Mouse (Mus musculus) adrenal gland, postnatal 10 days (tissue): Measurements from ENCODE around the gene Nubp2. TPM values are rescaled to one million over a fixed set of nuclear protein-coding genes. Genes with fewer than 3 reads are reported as not detected.

Experiments used
- DNase-seq: peaks from one replicate; pipeline ENCODE4 v3.0.0; 2021; ENCODE audit warnings: mixed read lengths
- long read RNA-seq, 2 experiments: library from polyadenylated mRNA; stranded (forward); transcript quantifications; one replicate each; pipeline ENCODE4 v2.0.0; 2021
- total RNA-seq, 2 experiments: library from RNA; stranded (reverse); gene quantifications; 2 replicates each; pipeline ENCODE4 v1.2.3; 2021

Nubp2 gene
- 10 to 100 TPM; 42.2 to 43.7 TPM for total RNA-seq
- long read RNA-seq, experiment 1, transcript Nubp2-201 (7 exons, 1,427 nt): major isoform, 71 of 88 reads
- long read RNA-seq, experiment 1, transcript Nubp2-215 (7 exons, 950 nt): minor isoform, 5 of 88 reads
- long read RNA-seq, experiment 1, partial matches to known transcripts: 4 of 88 reads
- long read RNA-seq, experiment 1, other reads (novel, unspliced or antisense): 7 of 88 reads
- long read RNA-seq, experiment 2, transcript Nubp2-201 (7 exons, 1,427 nt): major isoform, 43 of 56 reads
- long read RNA-seq, experiment 2, partial matches to known transcripts: 1 of 56 reads
- long read RNA-seq, experiment 2, other reads (novel, unspliced or antisense): 9 of 56 reads

DNA sequence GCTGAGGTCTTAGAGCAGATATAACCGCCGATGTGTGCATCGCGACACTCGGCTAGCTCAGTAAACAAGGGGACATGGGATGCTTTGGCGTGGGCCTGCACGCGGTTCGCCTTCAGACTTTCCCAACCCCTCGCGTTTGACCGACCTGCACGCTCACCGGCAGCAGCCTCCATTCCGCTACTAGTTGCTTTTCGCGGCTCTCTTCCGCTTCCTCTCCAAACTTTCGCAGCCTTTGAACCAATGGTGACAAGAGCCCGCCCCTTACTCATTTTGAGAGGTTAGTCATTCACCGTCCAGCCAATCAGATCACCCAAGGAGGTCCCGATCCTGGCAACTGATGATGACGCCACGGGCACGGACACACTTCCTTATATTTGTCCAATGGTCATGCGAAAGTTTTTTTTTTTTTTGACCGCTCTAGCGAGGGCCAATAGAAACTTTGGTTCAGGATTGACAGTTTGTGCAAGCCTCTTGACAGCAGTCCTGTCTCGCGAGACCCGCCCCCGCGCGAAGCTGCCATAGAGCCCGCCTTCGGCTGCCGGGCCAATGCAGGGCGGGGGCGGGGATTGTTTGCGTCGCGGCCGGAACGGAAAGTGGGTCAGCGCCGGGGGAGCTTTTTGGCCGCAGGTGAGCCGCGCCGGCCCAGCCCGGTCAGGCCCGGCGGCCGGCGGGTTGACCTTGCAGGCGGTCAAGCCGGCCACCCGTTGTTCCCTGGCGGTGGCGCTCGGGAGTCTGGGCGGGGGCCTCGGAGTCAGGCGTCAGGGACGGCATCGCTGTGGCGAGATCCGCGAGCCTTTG is at the start of gene Nubp2, which contains the start of gene Spsb3:
TSS of gene Nubp2 (minus strand) at position 216 of the 798 bp plus-strand sequence.
TSS of gene Spsb3 (plus strand) at position 510 of the 798 bp plus-strand sequence.
- DNase-seq: peak; percentile 98

GRCm38 (mm10) chr17:24935666-24936065 is 49.5 kb upstream of the Nubp2 start:
- DNase-seq: peak; percentile 12

DNA sequence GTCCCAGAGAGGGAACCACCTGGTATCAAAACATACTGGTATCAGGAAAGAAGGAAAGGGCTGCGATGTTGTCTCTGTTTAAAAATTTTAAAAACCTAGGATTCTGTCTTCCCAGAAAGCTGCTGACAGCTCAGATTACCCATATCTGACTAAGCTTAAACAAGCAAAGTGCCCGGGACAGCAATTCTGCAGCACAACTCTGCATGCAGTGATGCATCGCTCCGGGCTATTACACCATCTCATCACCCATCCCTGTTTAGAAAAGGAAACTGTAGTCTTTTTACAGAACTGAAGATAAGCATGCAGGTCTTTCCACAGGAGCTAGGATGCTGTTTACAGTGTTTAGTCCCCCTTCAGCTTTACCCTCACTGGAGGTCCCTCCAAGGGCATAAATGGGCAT is 48.8 kb upstream of the Nubp2 start:
- no peak for DNase-seq

DNA sequence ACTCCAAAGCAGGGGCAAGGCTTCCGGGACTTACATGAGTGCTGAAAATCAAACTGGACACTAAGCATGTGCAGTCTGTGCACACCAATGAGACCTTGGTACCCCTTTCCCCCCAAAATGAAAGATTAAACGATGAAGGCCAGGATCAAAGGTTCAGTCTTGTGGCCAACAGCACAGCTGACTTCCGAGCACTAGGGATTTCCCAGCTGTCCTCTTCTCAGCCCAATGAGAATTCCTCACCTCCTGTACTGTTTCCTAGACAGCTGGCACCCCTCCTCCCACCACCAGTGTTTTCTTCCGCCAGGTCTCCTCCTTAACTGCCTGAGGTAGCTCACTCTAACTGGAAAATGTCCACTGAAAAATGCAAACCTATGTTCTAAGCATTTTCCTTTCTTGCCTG is 47.0 kb upstream of the Nubp2 start:
- DNase-seq: no peak

GRCm38 (mm10) chr17:24932431-24932830 is 46.3 kb upstream of the Nubp2 start:
- DNase-seq: no peak

DNA sequence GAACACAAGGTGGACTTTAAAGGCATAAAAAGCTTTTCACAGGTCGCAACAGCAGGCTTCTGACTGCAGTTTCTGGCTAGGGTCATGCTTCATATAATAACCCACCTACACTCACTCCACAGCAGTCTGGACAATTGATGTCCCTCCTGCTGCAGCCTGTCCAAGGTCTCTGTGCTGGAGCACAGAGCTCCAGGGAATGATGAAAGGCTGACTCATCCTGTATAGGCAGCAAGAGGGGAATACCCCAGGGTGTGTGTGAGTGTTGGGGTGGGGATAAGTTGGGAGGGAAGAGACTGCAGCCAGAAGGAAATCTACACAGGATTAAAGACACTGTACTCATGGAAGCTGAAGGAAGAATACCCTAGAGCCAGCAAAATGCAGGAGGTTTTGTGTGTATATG is 43.4 kb upstream of the Nubp2 start:
- DNase-seq: peak; percentile 55

DNA sequence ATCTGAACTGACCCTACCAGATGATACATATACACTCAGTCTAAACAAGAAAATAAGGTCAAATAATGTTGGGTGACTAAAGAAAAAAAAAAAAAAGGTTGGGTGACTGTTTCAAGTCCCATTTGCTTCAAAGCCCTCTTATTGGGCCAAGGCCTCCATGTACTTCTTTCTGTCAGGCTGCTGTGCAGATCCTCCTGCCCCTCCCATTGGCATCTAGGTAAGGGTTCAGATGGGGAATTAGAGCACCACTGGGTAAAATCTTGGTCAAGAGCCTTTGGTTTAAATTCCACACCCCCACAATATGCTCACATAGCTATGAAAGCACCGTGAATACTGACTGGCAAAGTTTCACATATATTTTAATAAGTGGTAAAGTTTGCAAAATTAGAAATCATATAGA is 37.1 kb upstream of the Nubp2 start:
- no peak for DNase-seq

- no peak for DNase-seq
These were observed 27.8 kb upstream of the Nubp2 start for GRCm38 (mm10) chr17:24913984-24914383.

GRCm38 (mm10) chr17:24907591-24907990 is 21.4 kb upstream of the Nubp2 start:
- peak; percentile 76 for DNase-seq

DNA sequence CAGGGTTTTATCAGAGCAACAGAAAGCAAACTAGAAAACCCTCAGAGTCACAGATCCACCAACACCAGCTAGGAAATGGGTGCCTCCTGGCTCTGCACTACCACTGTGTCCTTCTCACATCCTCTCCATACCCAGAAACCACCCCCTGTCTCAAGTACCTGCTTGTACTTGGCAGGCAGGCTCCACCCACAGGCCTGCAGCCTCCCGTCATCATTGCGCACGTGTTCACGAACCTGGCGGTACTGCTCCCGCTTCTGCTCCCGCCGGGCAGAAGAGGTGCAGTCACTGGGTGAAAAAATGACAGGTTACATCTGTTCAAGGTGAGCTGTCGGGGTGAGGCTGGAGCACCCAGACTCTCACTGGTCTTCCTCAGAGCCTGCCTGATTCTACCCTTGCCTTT is 17.6 kb upstream of the Nubp2 start:
- no peak for DNase-seq

DNA sequence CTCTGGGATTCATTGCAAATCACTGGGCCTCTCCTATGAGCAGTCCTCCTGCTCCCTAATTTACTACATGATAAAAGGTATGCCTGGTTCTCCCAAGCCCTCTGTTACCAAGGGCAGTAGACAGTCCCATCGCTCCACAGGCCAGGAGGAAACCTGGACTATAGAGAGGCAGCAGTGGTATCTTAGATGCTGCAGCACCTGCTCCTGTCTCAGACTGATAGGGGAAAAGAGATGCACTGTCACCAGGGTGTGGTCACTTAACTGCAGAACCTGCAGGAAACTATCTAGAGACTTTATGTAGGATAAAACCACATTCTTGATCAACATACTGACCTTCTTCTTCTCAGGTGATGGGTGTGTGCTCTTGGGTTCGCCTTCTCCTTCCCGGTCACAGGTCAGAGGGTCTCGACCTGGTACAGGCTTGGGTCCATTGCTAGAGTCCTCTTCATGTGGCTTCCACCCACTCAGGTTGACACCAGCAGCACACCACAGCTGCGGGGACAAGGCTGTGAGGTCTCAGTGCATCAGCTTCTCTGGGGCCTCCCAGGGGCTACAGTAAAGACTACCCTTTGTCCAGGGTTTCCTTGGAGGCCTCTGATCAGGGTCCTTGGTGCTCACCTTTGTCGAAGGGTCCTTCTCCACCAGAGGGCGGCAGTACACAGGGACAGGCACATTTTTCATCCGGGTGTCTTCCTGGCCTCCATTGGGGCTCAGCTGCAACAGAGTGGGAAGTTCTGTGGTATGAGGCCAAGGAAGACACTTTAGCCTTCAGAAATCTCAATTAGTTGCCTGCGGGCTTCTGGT is 16.7 kb upstream of the Nubp2 start:
- DNase-seq: peak; percentile 68

- DNase-seq: no peak
These were observed 16.0 kb upstream of the Nubp2 start for GRCm38 (mm10) chr17:24902124-24902523.

GRCm38 (mm10) chr17:24900014-24900413 is 13.9 kb upstream of the Nubp2 start:
- DNase-seq: no peak

GRCm38 (mm10) chr17:24899153-24899552 is 13.0 kb upstream of the Nubp2 start:
- DNase-seq: no peak

GRCm38 (mm10) chr17:24898041-24898854 is 12.1 kb upstream of the Nubp2 start:
- no peak for DNase-seq

- DNase-seq: peak; percentile 59
These were observed 11.5 kb upstream of the Nubp2 start for GRCm38 (mm10) chr17:24897600-24897999.

DNA sequence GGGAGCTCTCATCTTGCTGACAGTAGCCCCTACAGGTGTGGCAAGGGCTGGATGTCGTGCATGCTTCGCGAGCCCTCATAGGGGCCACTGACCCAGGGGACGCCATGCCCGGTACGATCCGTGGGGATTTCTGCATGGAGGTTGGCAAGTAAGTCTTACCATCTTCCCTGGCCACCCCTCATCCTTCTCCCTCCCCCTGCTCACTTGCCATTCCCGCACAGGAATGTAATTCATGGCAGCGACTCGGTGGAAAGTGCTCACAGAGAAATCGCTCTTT is 10.8 kb upstream of the Nubp2 start:
- DNase-seq: no peak

DNA sequence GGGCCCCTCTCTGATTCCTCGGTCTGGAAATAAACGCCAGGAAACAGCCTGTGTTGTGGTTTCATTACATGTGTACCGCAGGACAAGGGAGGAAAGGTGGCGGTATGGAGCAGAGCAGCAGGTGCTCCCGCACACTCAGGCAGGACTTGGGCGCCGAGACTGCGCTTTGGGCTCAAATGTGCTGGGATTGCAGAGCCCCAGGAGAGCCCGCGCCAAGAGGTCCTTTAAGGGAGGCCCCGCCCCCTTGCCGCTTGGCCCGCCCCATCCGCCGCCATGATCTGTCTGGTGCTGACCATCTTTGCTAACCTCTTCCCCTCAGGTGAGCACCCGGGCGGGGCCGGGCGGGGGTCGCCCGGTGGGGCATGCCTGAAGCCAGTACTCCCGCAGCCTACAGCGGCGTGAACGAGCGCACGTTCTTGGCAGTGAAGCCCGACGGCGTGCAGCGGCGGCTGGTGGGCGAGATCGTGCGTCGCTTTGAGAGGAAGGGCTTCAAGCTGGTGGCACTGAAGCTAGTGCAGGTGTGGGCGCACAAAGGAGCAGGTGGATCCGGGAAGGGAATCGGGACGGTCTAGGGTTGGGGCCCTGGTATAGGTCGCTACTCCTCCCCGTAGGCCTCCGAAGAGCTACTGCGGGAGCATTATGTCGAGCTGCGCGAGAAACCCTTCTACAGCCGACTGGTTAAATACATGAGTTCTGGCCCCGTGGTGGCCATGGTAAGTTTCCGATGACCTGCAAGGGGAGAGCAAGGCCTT is 10.3 kb upstream of the Nubp2 start, which contains the start of gene Nme3:
TSS of gene Nme3 (plus strand) at position 260 of the 752 bp plus-strand sequence.
- DNase-seq: peak; percentile 92

DNA sequence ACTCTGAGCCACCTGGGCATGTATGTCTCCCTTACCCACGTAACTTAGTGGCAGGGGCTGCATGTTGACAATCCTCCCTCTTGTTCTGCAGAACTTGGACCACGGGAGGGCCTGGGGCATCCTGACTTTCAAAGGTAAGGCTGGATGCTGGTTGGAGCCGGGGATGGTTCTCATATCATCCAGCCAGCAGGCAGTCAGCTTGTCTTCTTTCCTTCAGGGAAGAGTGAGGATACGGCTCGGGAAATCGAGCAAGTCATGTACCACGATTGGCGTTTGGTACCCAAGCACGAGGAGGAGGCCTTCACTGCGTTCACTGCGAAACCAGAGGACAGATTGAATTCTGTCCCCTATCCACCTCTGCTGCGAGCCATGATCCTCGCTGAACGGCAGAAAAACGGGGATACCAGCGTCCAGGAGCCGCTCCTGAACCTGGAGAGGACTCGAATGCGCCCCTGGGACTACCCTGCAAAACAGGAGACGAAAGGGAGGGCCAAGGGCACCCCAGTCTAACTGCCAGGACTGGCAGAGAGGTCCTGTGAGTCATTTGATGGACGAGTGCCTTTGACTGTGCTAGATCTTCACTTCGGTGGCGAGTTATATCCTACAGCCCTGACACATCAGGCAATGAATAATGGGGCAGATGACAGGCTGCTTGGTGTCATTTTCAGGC is 9.6 kb upstream of the Nubp2 start:
- DNase-seq: peak; percentile 73

DNA sequence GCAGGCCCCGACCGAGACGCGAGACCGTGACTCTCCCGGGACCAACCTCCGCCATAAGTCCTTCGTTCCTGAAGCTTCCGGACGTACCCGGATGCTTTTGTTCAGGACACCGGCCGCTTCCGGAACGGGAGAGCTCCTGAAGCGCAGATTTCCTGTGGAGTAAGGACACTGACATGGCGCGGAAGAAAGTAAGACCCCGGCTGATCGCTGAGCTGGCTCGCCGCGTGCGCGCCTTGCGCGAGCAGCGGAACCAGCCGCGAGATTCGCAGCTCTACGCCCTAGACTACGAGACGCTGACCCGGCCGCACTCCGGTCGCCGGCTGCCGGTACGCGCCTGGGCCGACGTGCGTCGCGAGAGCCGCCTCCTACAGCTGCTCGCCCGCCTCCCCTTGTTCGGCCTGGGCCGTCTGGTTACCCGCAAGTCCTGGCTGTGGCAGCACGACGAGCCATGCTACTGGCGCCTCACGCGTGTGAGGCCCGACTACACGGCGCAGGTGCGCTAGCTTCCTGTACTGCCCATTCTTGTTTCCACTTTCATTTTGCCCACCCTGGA is 8.9 kb upstream of the Nubp2 start, which contains the start of the genes Eme2 and Mrps34:
TSS of gene Eme2 (minus strand) at position 93 of the 553 bp plus-strand sequence.
TSS of gene Mrps34 (plus strand) at position 122 of the 553 bp plus-strand sequence.
- DNase-seq: peak; percentile 91
